Mouse (Mus musculus): Measurements from ENCODE around the gene Tspan9.

- TF ChIP-seq ZNF384 (IDR thresholded peaks at IDR 0.05; ENCODE audit: low read depth, low read length) (no peak), MAFK (IDR thresholded peaks at IDR 0.05; ENCODE audit: insufficient read depth, low read depth, low read length) (no peak), CHD2 (IDR thresholded peaks at IDR 0.05; ENCODE audit: low read depth, low read length) (no peak), HCFC1 (IDR thresholded peaks at IDR 0.05; ENCODE audit: borderline replicate concordance, insufficient read depth, low read length) (no peak)
Measured at GRCm38 (mm10) chr6:128116836-128117542, 26.4 kb downstream of the Tspan9 start.
